Mouse (Mus musculus) hematopoietic multipotent progenitor cell, adult 10-12 weeks (in vitro differentiated cells): ENCODE results near the gene Batf. TPM values are rescaled to one million over a fixed set of nuclear protein-coding genes. Genes with fewer than 3 reads are reported as not detected.

Experiments
- polyA plus RNA-seq: library from polyadenylated mRNA; stranded (reverse); fragments of >175 nt; gene quantifications from 2 replicates; pipeline ENCODE4 v1.2.3, GENCODE M21; 2012; ENCODE audit warnings: low replicate concordance

Gene Batf
- 30.4 and 36.5 TPM in 2 replicates for polyA plus RNA-seq

DNA sequence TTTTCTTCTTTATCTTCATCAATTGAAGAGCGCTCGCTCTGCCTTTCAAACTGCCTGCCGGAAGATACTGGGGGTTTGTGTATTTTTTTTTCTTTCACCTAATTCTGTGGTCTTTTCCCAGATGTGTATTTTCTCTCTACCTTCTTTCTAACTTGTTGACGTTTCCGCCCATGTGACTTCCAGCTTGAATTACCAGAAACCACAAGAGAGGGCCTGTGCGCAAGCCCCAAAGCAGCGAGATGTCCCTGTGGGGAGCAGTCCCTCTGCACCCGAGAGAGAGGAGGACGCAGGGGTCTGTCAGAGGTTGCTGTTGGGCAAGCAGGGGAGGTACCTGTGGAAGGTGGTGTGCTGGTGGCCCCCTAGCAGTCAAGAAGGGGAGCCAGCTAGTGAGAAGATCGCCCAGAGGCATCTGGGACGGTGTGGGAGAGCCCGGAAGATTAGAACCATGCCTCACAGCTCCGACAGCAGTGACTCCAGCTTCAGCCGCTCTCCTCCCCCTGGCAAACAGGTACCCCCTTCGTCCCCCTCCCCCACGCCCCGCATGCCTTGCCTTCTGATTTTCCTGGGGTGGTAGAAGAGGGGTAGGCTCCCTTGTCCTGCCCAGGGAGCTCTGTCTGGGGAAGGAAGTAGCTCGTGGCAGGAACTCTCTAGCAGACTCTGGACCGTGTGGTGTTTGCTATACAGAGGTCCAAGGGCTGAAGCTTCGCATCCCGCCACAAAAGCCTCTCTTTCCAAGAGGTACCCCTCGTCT, at the start of gene Batf:
TSS of gene Batf (plus strand) at position 204 of the 751 bp plus-strand sequence.

GRCm38 (mm10) chr12:85745827-85746695, 59.6 kb downstream of the Batf start, which contains the start of gene Flvcr2:
TSS of gene Flvcr2 (plus strand) at chr12:85746539.

Other genes with a start within 250 kb of the Batf start
- gene Fos, start 212.8 kb upstream of the Batf start, polyA plus RNA-seq = 31.6 and 262 TPM in 2 replicates
- 10.7 and 19.1 TPM in 2 replicates for gene Jdp2, start 87.6 kb upstream of the Batf start, polyA plus RNA-seq
- gene Flvcr2, start 59.9 kb downstream of the Batf start, polyA plus RNA-seq = not detected in 2 replicates
- 2.9 and 4.6 TPM in 2 replicates for gene Erg28, start 137.9 kb downstream of the Batf start, polyA plus RNA-seq
- 4.8 and 5.7 TPM in 2 replicates for gene Ttll5, start 138.0 kb downstream of the Batf start, polyA plus RNA-seq